Mouse (Mus musculus): Measurements from ENCODE around the gene Ptpn20.

The Ptpn20 gene

DNA sequence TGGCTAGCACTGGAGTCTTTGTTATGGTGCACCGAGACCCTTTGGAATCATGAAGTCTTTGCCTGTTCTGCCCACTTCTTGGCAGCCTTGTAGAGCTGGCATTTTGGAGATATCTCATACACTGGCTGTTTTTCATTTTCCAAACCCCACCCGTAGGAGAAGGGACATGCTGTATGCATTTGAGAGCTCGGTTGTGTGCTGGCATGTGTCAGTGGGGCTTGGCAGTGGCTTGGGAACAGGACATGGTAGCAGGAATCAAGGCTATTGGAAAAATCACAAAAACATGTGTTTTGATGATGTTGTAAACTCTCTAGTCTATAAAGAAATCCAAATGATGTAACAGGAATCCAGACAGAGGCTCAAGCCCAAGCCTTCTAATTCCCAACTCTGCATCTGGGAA lies 89.7 kb downstream of the Ptpn20 start:
- no peak for DNase-seq

DNA sequence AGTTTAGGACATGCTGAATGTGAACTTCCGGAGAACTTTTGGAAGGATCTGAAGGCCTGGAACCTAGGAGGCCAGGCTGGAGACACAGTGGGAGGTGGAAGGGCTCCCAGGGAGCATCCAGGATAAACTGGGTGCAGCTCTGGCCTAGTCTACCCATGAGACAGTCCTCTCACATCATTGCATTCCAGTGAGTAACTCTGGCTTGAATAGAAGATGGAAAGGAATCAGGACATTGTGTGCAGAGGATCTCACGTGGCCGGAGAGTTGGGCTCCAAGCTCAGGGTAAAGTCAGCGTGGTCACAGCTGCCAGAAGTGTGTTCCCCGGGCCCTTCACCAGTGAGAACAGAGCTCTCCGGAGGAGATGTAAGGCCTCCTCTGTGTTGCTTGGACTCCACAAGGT lies 91.6 kb downstream of the Ptpn20 start:
- no peak for DNase-seq

DNA sequence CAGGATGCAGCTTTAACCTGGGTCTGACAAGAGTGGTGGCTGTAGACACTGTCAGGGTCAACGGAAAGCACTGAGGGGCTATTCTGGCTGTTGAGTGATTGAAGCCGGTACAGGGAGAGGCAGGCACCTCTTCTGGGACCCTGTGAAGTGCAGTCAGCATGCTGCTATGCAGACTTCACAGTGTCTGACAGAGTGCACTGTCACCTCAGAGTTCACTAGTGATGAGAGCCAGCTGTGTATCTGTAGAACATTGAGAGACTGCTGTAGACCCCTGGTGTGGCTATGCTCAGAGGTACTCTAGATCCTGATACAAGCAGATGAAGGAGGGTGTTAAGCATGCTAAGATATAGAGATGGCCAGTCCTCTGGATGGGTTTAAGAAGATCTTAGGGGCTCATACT lies 93.8 kb downstream of the Ptpn20 start:
- DNase-seq = no peak

DNA sequence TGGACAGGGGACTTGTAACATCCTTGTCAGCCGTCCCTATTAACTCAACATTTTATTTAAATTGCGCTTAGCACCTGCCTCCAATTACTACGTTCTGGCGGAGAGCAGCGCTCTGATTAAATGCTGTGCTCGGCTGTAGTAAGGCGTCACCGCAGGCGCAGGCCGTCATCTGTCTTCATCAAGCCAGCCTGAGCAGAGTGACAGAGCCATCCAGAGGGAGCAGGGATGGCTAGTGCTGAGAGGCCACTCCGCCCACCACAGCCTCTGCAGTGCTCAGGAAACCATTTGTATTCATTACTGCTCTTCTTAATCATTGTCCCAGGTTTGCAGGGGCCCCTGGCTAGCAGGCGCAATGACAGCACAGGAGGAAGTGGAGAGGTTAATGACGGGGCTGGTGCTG lies 94.7 kb downstream of the Ptpn20 start:
- no peak for DNase-seq

DNA sequence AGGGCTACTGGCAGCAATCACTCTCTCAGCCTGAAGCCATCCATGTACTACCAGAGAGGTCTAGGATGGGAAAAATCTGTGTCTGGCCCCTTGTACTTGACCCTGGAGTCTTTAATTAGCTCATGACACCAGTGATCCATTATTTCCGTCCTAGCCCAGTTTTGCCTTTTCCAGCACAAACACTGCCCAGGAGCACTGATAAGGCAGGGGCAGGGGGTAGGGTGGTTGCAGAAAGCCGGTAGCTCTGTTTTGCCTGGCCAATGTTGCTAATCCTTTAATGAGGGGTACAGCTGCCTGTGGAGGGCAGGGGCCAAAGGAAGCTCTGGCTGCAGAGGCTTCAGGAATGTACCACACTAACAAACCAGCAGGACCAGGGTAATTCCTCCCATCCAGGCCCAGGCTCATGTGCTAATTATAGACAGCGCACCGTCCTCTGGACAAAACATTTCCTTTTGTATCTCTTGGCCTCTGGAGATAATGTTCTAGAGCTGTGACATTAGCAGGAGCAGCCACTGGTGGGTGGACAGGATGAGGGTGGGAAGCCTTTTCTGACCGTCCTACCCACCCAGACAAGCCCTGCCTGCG lies 98.5 kb downstream of the Ptpn20 start:
- peak; percentile 71 for DNase-seq

DNA sequence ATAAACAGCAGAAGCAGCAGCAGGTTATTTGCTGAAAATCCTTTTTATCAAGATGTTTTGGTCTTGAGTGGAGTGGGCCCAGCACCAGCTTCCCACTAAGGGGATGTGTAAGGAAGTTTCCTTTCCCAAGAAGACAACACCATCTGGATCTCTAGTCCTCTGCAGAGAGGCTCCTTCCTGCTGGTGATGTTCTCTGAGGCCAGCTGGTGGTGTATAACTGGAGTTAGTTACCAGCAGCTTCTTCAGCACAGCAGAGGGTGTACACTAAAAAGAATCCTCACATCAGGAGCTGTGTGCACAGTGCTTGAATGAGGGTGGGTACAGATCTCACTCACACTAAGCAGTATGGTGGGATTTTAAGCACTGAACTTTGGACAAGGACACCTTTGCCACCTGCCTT lies 100.0 kb downstream of the Ptpn20 start:
- no peak for DNase-seq
